Mouse (Mus musculus): Measurements from ENCODE around the gene Slit1. TPM values are rescaled to one million over a fixed set of nuclear protein-coding genes. Genes with fewer than 3 reads are reported as not detected.

Gene Slit1
- polyA plus RNA-seq, 1 experiment from 2014 or later: 0.32 TPM

GRCm38 (mm10) chr19:41685453-41686086 is 57.9 kb downstream of the Slit1 start:
- H3K9me3 ChIP-seq: no peaks in the 10 kb centered on the region
- H3K36me3 ChIP-seq: no peaks in the 10 kb centered on the region
- H3K27me3 ChIP-seq (replicated peaks): peaks cover 50% of the 10 kb centered on the region
- H3K4me3 ChIP-seq: no peak overlapping the region
- no peak overlapping the region for H3K27ac ChIP-seq (replicated peaks)
- no peak overlapping the region for H3K9ac ChIP-seq
- no peak overlapping the region for H3K4me2 ChIP-seq
- no peaks in the 10 kb centered on the region for H3K4me1 ChIP-seq
- no peak for ATAC-seq (ENCODE audit: extremely low read depth, insufficient number of reproducible peaks, low FRiP score, low TSS enrichment)
- 72% methylated on average over 13 of the region's 13 CpGs for WGBS

- ATAC-seq (ENCODE audit: extremely low read depth, insufficient number of reproducible peaks, low FRiP score, low TSS enrichment): no peak
- H3K4me3 ChIP-seq: no peak overlapping the region
- no peak overlapping the region for H3K4me2 ChIP-seq
- peaks cover 45% of the 10 kb centered on the region for H3K27me3 ChIP-seq (replicated peaks)
- H3K9ac ChIP-seq: no peak overlapping the region
- 80% methylated on average over 1 of the region's 1 CpGs for WGBS
- no peaks in the 10 kb centered on the region for H3K9me3 ChIP-seq
- no peaks in the 10 kb centered on the region for H3K36me3 ChIP-seq
- no peaks in the 10 kb centered on the region for H3K4me1 ChIP-seq
- no peak overlapping the region for H3K27ac ChIP-seq (replicated peaks)
Measured at GRCm38 (mm10) chr19:41684874-41685273, 58.6 kb downstream of the Slit1 start.

- 61% methylated on average over 1 of the region's 1 CpGs for WGBS
- H3K27me3 ChIP-seq (replicated peaks): peaks cover 45% of the 10 kb centered on the region
- H3K36me3 ChIP-seq: no peaks in the 10 kb centered on the region
- H3K4me2 ChIP-seq: no peak overlapping the region
- no peak overlapping the region for H3K4me3 ChIP-seq
- H3K9me3 ChIP-seq: no peaks in the 10 kb centered on the region
- no peak overlapping the region for H3K27ac ChIP-seq (replicated peaks)
- no peak for ATAC-seq (ENCODE audit: extremely low read depth, insufficient number of reproducible peaks, low FRiP score, low TSS enrichment)
- H3K4me1 ChIP-seq: peaks cover 8% of the 10 kb centered on the region
- H3K9ac ChIP-seq: no peak overlapping the region
Measured at GRCm38 (mm10) chr19:41683951-41684350, 59.5 kb downstream of the Slit1 start.

GRCm38 (mm10) chr19:41680267-41680666 is 63.2 kb downstream of the Slit1 start:
- Histone ChIP-seq H3K9me3 (no peaks in the 10 kb centered on the region), H3K9ac (no peak overlapping the region), H3K4me2 (no peak overlapping the region), H3K27ac (replicated peaks) (no peak overlapping the region), H3K4me3 (no peak overlapping the region), H3K27me3 (replicated peaks) (peaks cover 53% of the 10 kb centered on the region), H3K4me1 (peaks cover 26% of the 10 kb centered on the region), H3K36me3 (no peaks in the 10 kb centered on the region)
- 80% methylated on average over 1 of the region's 1 CpGs for WGBS
- ATAC-seq (ENCODE audit: extremely low read depth, insufficient number of reproducible peaks, low FRiP score, low TSS enrichment): no peak

DNA sequence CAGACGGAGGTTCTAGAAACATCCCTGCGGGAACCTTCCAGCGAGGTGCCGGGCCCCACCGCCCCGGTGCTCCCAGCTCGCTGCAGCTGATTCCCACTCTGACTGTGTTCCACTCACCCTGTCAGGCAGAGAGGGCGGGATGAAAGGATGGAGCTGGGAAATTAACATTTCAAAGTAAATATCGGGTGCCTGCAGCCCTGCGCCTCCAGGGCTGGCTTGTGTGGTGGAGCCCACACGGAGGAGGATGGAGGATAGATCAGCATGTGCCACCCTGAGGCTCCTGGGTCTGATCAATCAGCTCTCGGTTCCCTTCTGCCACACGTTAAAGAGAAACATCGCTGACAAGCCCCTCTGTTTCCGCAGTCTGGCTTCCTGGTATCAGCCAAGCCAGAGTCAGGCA is 64.4 kb downstream of the Slit1 start:
- no peak overlapping the region for H3K27ac ChIP-seq (replicated peaks)
- H3K4me3 ChIP-seq: no peak overlapping the region
- WGBS: 21% methylated on average over 15 of the region's 15 CpGs
- no peak for ATAC-seq (ENCODE audit: extremely low read depth, insufficient number of reproducible peaks, low FRiP score, low TSS enrichment)
- peaks cover 58% of the 10 kb centered on the region for H3K27me3 ChIP-seq (replicated peaks)
- peaks cover 32% of the 10 kb centered on the region for H3K4me1 ChIP-seq
- no peaks in the 10 kb centered on the region for H3K9me3 ChIP-seq
- no peak overlapping the region for H3K4me2 ChIP-seq
- no peak overlapping the region for H3K9ac ChIP-seq
- H3K36me3 ChIP-seq: no peaks in the 10 kb centered on the region

DNA sequence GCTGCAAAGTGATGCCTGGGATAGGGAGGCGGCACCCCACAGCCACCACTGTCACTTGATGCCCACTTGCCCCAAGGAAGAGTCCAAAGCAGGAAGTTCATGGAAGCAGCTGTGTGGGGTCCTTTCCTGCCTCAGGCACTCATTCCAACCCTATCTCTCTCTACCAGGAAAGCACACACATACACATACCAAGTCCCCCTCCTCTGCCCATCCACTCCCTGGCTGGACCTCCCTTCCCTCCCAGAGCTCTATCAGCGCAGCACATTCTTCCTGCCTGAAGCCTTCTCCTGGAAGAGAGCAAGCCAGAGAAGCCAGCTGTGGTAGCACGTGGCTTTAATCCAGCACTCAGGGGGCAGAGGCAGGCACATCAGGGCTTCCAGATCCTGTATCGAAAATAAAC is 65.9 kb downstream of the Slit1 start:
- no peak overlapping the region for H3K4me2 ChIP-seq
- H3K36me3 ChIP-seq: no peaks in the 10 kb centered on the region
- peaks cover 32% of the 10 kb centered on the region for H3K4me1 ChIP-seq
- H3K27ac ChIP-seq (replicated peaks): no peak overlapping the region
- H3K4me3 ChIP-seq: no peak overlapping the region
- H3K27me3 ChIP-seq (replicated peaks): peaks cover 46% of the 10 kb centered on the region
- 28% methylated on average over 4 of the region's 4 CpGs for WGBS
- H3K9ac ChIP-seq: no peak overlapping the region
- ATAC-seq (ENCODE audit: extremely low read depth, insufficient number of reproducible peaks, low FRiP score, low TSS enrichment): 0 out of 2 replicates have a peak, but pooled peaks have one; percentile 57
- H3K9me3 ChIP-seq: no peaks in the 10 kb centered on the region

- Histone ChIP-seq H3K27ac (replicated peaks) (no peak overlapping the region), H3K4me1 (peaks cover 32% of the 10 kb centered on the region), H3K9ac (no peak overlapping the region), H3K4me2 (no peak overlapping the region), H3K36me3 (no peaks in the 10 kb centered on the region), H3K4me3 (no peak overlapping the region), H3K9me3 (no peaks in the 10 kb centered on the region), H3K27me3 (replicated peaks) (peaks cover 59% of the 10 kb centered on the region)
- no peak for ATAC-seq (ENCODE audit: extremely low read depth, insufficient number of reproducible peaks, low FRiP score, low TSS enrichment)
- WGBS: 52% methylated on average over 8 of the region's 8 CpGs
Measured at GRCm38 (mm10) chr19:41675583-41675982, 67.9 kb downstream of the Slit1 start.

DNA sequence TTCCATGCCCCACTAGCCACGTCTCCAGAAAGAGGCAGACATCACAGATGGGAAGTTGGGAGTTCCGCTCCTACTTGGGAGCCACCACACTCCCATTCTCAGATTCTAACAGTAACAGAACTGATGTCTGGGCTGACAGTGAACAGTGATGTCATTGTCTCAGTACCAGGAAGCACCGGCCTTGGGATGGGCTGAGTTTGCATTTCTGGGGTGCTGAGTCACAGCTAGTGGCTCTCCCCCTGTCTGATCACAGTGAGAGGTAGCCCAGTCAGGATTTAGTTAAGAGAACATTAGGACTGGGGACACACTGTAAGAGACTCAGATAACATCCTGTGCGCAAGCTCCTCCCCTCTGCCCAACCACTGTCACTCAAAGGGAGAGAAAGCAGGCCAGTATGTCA is 69.1 kb downstream of the Slit1 start:
- peaks cover 36% of the 10 kb centered on the region for H3K4me1 ChIP-seq
- no peak overlapping the region for H3K27ac ChIP-seq (replicated peaks)
- 53% methylated on average over 4 of the region's 4 CpGs for WGBS
- no peaks in the 10 kb centered on the region for H3K9me3 ChIP-seq
- H3K9ac ChIP-seq: no peak overlapping the region
- no peak overlapping the region for H3K4me3 ChIP-seq
- no peaks in the 10 kb centered on the region for H3K36me3 ChIP-seq
- H3K27me3 ChIP-seq (replicated peaks): peaks cover 63% of the 10 kb centered on the region
- no peak for ATAC-seq (ENCODE audit: extremely low read depth, insufficient number of reproducible peaks, low FRiP score, low TSS enrichment)
- H3K4me2 ChIP-seq: no peak overlapping the region

DNA sequence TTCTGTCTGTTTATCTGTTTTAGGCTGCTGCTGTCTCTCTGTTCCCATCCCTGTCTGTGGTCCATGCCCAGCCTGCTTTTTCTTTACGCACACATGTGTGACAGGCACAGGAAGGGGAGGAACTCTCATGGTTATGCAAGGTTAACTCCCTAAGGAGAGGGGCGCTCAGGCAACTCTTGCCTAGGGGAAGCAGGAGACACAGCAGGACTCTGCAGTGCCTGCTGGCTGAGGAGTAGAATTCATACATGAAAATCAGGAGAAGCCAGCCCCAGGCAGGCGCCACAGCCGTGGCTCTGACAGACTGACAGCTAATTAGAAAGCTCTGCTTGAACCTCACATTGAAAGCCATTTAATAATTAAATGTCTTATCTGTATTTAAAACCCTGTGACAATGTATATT is 70.6 kb downstream of the Slit1 start:
- no peak for ATAC-seq (ENCODE audit: extremely low read depth, insufficient number of reproducible peaks, low FRiP score, low TSS enrichment)
- Histone ChIP-seq H3K9ac (no peak overlapping the region), H3K27me3 (replicated peaks) (peaks cover 59% of the 10 kb centered on the region), H3K4me3 (no peak overlapping the region), H3K9me3 (no peaks in the 10 kb centered on the region), H3K4me1 (peaks cover 29% of the 10 kb centered on the region), H3K4me2 (no peak overlapping the region), H3K36me3 (no peaks in the 10 kb centered on the region), H3K27ac (replicated peaks) (no peak overlapping the region)
- 57% methylated on average over 4 of the region's 4 CpGs for WGBS

GRCm38 (mm10) chr19:41670931-41671330 is 72.5 kb downstream of the Slit1 start:
- no peaks in the 10 kb centered on the region for H3K36me3 ChIP-seq
- ATAC-seq (ENCODE audit: extremely low read depth, insufficient number of reproducible peaks, low FRiP score, low TSS enrichment): no peak
- WGBS: 60% methylated on average over 7 of the region's 7 CpGs

DNA sequence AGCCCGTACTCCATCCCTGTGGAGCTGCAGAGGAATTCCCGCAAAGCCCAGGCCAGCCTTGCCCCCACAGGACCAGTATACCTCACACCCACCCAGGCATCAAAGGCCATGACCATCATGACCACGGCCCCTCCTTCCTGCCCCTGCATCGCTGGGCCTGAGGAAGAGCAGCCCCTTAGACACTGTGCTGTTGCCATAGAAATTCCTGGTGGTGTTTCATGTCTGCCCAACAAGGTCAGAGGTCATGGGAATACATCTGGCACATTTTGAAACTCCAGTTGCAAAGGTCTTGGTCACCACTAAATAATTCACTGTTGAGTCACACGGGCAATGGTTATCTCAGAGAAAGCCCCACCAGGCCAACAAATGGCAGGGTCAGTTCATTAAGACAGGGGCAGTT is 73.0 kb downstream of the Slit1 start:
- peaks cover 18% of the 10 kb centered on the region for H3K4me1 ChIP-seq
- no peak overlapping the region for H3K27ac ChIP-seq (replicated peaks)
- H3K36me3 ChIP-seq: no peaks in the 10 kb centered on the region
- no peak overlapping the region for H3K4me3 ChIP-seq
- H3K4me2 ChIP-seq: no peak overlapping the region
- H3K9me3 ChIP-seq: no peaks in the 10 kb centered on the region
- no peak overlapping the region for H3K9ac ChIP-seq
- no peak for ATAC-seq (ENCODE audit: extremely low read depth, insufficient number of reproducible peaks, low FRiP score, low TSS enrichment)
- WGBS: 44% methylated on average over 5 of the region's 5 CpGs
- peaks cover 58% of the 10 kb centered on the region for H3K27me3 ChIP-seq (replicated peaks)

More at GRCm38 (mm10) chr19:41670931-41671330, 72.5 kb downstream of the Slit1 start:
- Histone ChIP-seq H3K4me1 (peaks cover 18% of the 10 kb centered on the region), H3K4me3 (no peak overlapping the region), H3K9ac (no peak overlapping the region), H3K4me2 (no peak overlapping the region), H3K27ac (replicated peaks) (no peak overlapping the region), H3K9me3 (no peaks in the 10 kb centered on the region), H3K27me3 (replicated peaks) (peaks cover 58% of the 10 kb centered on the region)

- no peak for ATAC-seq (ENCODE audit: extremely low read depth, insufficient number of reproducible peaks, low FRiP score, low TSS enrichment)
- Histone ChIP-seq H3K27ac (replicated peaks) (no peak overlapping the region), H3K9ac (no peak overlapping the region), H3K4me1 (peaks cover 18% of the 10 kb centered on the region), H3K4me3 (no peak overlapping the region), H3K27me3 (replicated peaks) (peaks cover 58% of the 10 kb centered on the region), H3K9me3 (no peaks in the 10 kb centered on the region), H3K4me2 (no peak overlapping the region), H3K36me3 (no peaks in the 10 kb centered on the region)
- 36% methylated on average over 12 of the region's 12 CpGs for WGBS
Measured at GRCm38 (mm10) chr19:41669747-41670342, 73.6 kb downstream of the Slit1 start.
